Mouse (Mus musculus): ENCODE results near the gene Rtkn. TPM values are rescaled to one million over a fixed set of nuclear protein-coding genes. Genes with fewer than 3 reads are reported as not detected.

Gene Rtkn
- polyA plus RNA-seq (2015; fragmentation: Nextera tagmentation; extraction: Ambion mirVana), result 18.9 and 22.0 TPM in 2 replicates

DNA sequence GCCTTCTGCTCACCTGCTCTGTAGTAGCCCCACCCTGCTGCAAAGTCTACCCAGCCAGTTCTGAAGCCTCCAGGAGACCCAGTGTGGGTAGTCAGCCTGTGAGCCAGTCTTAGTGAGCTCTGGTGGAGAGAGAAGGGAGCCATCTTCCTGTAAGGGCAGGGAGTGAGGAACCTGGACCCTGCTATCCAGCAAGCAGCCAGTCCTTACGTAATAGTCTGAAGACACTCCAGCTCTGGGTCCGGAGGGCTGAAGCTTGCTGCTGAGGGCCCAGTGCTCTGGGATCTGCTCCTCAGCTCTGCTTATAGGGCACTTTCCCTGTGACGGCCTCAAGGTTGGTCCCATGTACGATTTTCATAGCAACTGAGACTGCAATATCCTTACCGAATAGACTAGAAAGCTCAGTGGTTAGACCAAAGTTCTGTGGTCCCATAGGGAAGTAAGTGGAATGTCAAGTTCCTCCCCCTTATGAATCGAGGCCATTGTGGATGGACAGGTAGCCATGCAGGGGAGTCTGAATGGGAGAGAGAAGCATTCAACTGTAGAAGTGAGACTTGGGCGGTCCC lies at the start of gene Rtkn:
Rtkn (plus strand) TSS at position 513 of the 563 bp plus-strand sequence.

DNA sequence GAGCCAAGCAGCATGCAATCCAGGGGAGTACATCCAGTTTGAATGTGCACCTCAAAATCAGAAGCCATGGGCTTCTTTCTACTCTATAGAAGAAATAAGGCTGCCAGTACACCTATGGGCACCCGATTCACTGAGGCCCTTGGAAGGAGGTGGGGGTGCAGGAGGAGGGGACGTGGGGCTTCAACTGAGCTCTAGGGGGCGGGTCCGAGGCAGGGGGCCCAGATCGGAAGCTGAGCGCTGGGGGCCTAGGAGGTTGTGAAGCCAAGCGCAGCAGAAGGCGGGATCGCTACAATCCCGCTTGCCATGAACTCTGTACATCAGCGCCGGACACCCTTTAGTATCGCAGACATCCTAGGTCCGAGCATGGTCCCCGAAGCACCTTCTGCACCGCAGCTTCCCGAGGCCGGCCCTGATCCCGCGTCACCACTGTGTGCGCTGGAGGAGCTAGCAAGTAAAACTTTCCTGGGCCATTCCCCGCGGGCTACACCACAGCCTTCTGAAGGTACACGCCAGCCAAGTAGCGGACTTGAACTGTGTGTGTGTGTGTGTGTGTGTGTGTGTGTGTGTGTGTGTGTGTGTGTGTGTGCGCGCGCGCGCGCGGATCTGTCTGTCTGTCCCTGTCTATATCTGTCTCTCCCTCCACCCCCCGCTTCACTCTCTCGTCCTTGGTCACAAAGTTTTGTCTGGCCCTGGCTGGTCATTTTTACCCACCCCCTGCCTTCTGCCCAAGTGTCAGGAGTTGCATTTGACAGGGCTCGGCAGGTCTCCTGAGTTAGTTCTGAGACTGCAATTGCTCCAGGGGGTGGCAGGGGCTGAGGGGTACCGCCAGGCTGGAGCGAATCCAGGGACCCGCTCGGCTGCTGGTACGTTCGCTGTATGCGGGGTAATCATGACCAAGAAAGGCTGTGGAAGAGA lies 48.9 kb upstream of the Rtkn start, which contains the start of gene Lbx2:
Lbx2 (plus strand) TSS at position 247 of the 915 bp plus-strand sequence.

DNA sequence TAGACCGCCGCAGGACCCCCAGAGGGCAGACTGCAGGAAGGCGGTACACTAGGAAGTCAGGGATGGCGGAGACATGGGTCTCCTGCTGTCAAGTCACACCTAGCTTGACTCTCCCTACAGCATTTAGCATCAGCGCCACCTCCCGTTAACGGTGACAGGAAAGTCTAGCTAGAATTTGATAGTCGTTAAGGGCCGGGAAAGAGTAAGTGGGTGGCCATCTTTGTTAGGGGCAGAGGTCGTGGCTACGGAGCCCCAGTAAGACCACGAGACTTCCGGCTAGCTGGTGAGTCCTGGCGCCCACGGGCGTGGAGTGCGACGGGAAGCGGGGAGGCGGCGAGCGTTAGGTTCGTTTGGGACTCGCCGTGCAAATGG lies 34.0 kb upstream of the Rtkn start, which contains the start of the genes Ccdc142 and Gm42688:
Ccdc142 (plus strand) TSS at position 286 of the 372 bp plus-strand sequence.
Gm42688 (plus strand) TSS at position 302 of the 372 bp plus-strand sequence.

DNA sequence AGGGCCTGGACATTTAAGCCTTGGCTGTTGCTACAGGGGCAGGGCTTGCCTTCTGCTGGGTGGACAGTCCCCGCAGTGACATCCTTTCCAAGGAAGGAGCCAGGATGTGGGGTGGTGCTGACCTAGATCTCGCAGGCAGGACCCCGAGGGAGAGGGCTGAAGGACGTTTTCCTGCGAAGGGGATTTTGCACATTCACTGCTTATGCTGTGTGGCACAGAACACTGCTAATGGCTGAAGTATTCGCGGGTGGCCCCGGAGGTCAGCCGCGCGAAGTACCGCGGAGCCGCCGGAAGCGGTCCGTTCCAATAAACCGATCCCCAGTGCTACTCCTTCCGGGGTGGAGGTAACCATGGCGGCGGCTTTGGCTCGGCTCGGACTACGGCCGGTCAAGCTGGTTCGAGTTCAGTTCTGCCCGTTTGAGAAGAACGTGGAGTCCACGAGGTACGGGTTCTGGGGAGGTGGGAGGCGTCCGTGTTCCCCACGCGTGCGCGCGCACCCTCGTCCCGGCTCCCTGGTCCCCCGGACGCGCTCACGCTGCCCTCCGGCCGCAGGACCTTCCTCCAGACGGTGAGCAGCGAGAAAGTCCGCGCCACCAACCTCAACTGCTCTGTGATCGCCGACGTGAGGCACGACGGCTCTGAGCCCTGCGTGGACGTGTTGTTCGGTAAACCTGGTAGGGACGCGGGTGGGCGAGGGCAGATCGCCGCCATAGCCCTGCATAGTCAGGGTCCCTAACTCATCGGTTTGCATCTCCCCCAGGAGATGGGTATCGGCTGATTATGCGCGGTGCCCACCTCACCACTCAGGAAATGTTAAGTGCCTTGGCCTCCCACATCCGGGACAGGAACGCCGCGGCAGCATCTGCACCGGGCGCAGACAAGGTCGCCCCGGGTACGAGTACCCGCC lies 26.2 kb upstream of the Rtkn start, which contains the start of gene Mrpl53:
Mrpl53 (plus strand) TSS at position 279 of the 907 bp plus-strand sequence.

DNA sequence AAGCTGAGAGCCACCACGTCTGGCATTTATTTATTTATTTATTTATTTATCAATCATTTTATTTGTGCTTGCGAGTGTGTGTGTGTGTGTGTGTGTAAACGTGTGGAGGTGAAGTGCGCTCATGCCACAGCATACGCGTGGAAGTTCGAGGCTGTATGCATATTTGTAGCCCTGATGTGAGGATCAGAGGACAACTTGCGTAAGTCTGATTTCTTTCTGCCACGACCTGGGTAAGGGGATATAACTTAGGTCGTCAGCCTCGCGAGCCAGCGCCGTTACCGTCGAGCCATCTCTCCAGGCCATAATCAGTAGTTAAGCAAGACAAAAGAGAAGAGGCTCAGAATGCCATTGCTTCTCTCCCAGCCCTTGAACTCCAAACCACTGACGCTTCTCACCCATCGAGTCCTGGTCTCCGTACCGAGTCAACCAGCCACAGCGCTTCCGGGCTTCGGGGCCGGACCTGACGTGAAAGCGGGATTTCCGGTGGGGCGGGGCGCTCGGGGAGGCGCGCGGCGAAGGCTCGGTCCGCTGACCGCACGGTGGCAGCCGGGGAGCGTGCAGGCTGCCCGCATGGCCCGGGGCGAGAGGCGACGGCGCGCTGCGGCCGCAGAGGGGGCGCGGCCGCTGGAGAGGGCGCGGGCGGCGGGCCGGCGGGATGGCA lies 20.1 kb upstream of the Rtkn start, which contains the start of gene Mogs:
Mogs (plus strand) TSS at position 486 of the 661 bp plus-strand sequence.

DNA sequence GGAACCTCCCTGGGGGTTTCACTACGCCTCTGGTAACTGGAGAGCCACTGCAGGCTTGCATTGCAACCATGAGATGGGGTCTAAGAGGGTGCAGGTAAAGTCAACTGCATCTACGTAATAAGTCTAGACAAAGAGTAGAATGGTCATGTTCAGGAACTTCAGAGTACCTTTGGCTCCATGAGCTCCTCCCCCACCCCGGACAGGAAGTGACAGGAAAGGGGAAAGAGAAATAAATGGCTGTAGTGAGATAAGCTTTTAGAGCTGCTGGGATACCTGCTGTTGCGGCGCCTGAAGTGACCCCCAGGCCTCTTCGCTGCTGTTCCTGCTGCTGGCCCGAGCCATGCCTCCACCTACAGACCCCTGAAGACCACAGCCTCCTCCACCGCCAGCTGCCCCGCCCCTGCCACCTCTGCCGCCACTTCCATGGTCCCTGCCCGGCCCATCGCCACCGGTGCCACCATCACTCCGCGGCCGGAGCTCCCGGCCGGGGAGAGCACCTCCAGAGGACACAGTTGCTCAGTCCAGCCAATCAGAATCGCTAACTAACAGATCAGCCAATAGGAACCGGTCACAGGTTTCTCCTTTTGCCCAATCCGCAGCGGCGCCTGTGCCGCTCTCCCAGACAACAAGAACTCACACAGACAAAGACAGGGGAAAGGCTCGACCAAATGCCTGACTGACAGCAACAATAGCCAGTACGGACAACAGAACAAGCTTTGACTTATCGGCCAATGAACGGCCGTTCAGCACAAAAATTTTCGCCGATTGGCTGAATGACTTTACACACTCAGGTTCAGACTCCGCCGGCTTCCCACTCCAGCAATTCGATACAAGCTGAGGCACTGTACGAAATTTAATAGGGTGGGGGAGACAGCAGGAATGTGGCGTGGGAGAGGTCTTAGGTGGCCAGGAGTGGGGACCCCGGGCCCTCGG lies 14.1 kb upstream of the Rtkn start, which contains the start of gene Wbp1:
Wbp1 (minus strand) TSS at position 630 of the 933 bp plus-strand sequence.

DNA sequence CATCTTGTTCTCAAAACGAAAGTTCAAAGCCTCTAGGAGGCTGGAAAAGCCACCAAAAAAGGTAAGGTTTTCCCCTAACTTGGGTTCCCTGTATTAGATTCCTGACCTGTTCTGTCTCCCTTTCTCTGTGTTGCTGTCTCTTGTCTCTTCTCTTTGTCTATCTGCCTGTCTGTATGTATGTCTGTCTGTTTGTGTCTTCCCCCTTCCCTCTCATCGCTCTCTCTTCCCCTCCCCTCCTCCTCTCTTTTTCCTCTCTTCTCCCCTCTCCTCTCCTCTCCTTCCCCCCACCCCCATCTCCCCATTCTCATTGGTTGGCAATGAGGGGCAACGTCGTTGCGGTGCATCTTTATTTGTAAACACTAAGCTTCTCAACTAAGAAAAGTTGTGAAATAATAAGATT lies 9.9 kb upstream of the Rtkn start, which contains the start of gene Ino80b:
Ino80b (minus strand) TSS at position 101 of the 400 bp plus-strand sequence.

DNA sequence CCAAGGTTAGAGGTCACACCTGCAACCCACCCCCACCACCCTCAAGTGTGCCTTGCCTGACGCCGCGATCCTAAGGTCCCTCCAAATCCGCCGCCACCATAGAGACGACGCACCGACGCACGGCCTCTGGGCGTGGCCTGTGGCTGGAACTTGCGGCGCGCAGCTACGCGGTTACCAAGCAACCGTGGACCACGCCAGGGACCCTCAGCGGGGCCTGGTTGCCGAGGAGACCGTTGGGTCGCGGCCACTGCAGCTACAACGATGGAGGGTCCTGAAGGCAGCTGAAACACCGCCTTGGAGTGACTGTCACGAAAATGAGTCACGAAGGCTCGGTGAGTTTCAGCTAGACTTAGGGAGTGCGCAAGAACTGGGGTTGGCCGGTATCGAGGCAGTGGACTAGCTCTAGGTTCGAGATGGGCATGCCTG lies 21.0 kb downstream of the Rtkn start, which contains the start of the genes Wdr54 and 1700003E16Rik:
Wdr54 (minus strand) TSS at position 139 of the 426 bp plus-strand sequence.
1700003E16Rik (plus strand) TSS at position 146 of the 426 bp plus-strand sequence.

DNA sequence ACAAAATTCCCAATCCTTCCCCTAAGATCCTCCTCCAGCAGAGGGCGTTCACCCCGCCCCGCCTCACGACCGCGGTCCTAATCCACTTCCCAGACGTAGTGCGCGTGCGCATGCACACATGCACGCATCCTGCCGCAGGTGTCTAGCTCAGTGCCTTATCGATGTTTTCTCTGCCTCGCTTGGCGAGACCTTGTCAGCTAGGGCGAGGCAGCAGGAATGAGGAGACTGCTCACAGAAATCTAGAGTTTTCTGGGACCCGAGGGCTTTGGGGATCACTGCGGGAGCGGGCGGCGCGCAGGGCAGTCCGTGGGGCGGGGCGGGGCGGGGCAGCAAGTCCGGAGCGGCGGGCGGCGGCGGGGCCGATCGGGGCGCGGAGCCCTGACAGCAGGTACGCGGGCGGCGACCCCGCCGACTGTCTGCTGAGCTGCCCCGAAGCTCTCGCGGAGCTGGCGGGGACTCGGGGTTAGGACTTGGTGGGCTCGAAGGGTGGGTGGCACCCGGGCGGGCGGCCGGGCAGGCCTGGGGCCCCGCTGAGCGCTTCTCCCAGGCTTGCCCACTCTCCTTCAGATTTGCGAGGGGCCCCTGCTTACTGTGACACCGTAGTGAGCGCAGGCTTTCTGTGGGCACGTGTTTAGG lies 30.5 kb downstream of the Rtkn start, which contains the start of gene Dctn1:
Dctn1 (plus strand) TSS at position 314 of the 636 bp plus-strand sequence.

MicroRNAs encoded within 50 kb of the gene (microRNA counts, 519-probe panel; counts per million panel counts)
- microRNA mmu-miR-3470a+mmu-miR-3470b, result 296 counts per million, percentile 58 among the panel's probes with 10 or more counts

Small RNAs within 50 kb of the gene (microRNA-seq; reads per million reads assigned to microRNA genes)
- 0 reads per million in 2 experiments for gene Mir3470a

Other genes starting within 250 kb of the Rtkn start
- 0.72 and 0.87 TPM in 2 replicates for gene Sema4f, start 195.7 kb upstream of the Rtkn start, polyA plus RNA-seq (2015; fragmentation: Nextera tagmentation; extraction: Ambion mirVana)
- 0.37 TPM in 1 of 2 replicates, not detected in the other for gene M1ap, start 188.6 kb upstream of the Rtkn start, polyA plus RNA-seq (2015; fragmentation: Nextera tagmentation; extraction: Ambion mirVana)
- gene Dok1, start 102.0 kb upstream of the Rtkn start, polyA plus RNA-seq (2015; fragmentation: Nextera tagmentation; extraction: Ambion mirVana), result 4.6 and 5.5 TPM in 2 replicates
- 10.7 and 13.4 TPM in 2 replicates for gene Loxl3, start 101.3 kb upstream of the Rtkn start, polyA plus RNA-seq (2015; fragmentation: Nextera tagmentation; extraction: Ambion mirVana)
- gene Aup1, start 80.9 kb upstream of the Rtkn start, polyA plus RNA-seq (2015; fragmentation: Nextera tagmentation; extraction: Ambion mirVana), result 107 and 111 TPM in 2 replicates
- 49.1 and 50.5 TPM in 2 replicates for gene Htra2, start 80.2 kb upstream of the Rtkn start, polyA plus RNA-seq (2015; fragmentation: Nextera tagmentation; extraction: Ambion mirVana)
- gene Dqx1, start 77.6 kb upstream of the Rtkn start, polyA plus RNA-seq (2015; fragmentation: Nextera tagmentation; extraction: Ambion mirVana), result 0.12 and 0.21 TPM in 2 replicates
- gene Tlx2, start 65.2 kb upstream of the Rtkn start, polyA plus RNA-seq (2015; fragmentation: Nextera tagmentation; extraction: Ambion mirVana), result not detected in 2 replicates
- 10.8 and 11.5 TPM in 2 replicates for gene Pcgf1, start 57.6 kb upstream of the Rtkn start, polyA plus RNA-seq (2015; fragmentation: Nextera tagmentation; extraction: Ambion mirVana)
- 0.72 and 0.74 TPM in 2 replicates for gene Lbx2, start 49.1 kb upstream of the Rtkn start, polyA plus RNA-seq (2015; fragmentation: Nextera tagmentation; extraction: Ambion mirVana)
- 1.1 and 1.7 TPM in 2 replicates for gene Ccdc142, start 33.9 kb upstream of the Rtkn start, polyA plus RNA-seq (2015; fragmentation: Nextera tagmentation; extraction: Ambion mirVana)
- 1.3 and 1.6 TPM in 2 replicates for gene Gm42688, start 33.8 kb upstream of the Rtkn start, polyA plus RNA-seq (2015; fragmentation: Nextera tagmentation; extraction: Ambion mirVana)
- gene Mrpl53, start 26.4 kb upstream of the Rtkn start, polyA plus RNA-seq (2015; fragmentation: Nextera tagmentation; extraction: Ambion mirVana), result 194 and 207 TPM in 2 replicates
- 12.7 and 13.6 TPM in 2 replicates for gene Mogs, start 20.0 kb upstream of the Rtkn start, polyA plus RNA-seq (2015; fragmentation: Nextera tagmentation; extraction: Ambion mirVana)
- gene Wbp1, start 13.9 kb upstream of the Rtkn start, polyA plus RNA-seq (2015; fragmentation: Nextera tagmentation; extraction: Ambion mirVana), result 41.1 and 47.1 TPM in 2 replicates
- gene Ino80b, start 10.0 kb upstream of the Rtkn start, polyA plus RNA-seq (2015; fragmentation: Nextera tagmentation; extraction: Ambion mirVana), result 6.5 and 9.5 TPM in 2 replicates
- gene Wdr54, start 20.9 kb downstream of the Rtkn start, polyA plus RNA-seq (2015; fragmentation: Nextera tagmentation; extraction: Ambion mirVana), result 1.1 and 1.5 TPM in 2 replicates
- 0.41 and 0.54 TPM in 2 replicates for gene 1700003E16Rik, start 20.9 kb downstream of the Rtkn start, polyA plus RNA-seq (2015; fragmentation: Nextera tagmentation; extraction: Ambion mirVana)
- 56.2 and 58.8 TPM in 2 replicates for gene Dctn1, start 30.5 kb downstream of the Rtkn start, polyA plus RNA-seq (2015; fragmentation: Nextera tagmentation; extraction: Ambion mirVana)
- gene Slc4a5, start 84.4 kb downstream of the Rtkn start, polyA plus RNA-seq (2015; fragmentation: Nextera tagmentation; extraction: Ambion mirVana), result 0.04 TPM in 1 of 2 replicates, not detected in the other
- 8.2 and 13.9 TPM in 2 replicates for gene Mthfd2, start 190.4 kb downstream of the Rtkn start, polyA plus RNA-seq (2015; fragmentation: Nextera tagmentation; extraction: Ambion mirVana)
- 19.0 and 20.2 TPM in 2 replicates for gene Mob1a, start 190.6 kb downstream of the Rtkn start, polyA plus RNA-seq (2015; fragmentation: Nextera tagmentation; extraction: Ambion mirVana)
- 310 and 323 TPM in 2 replicates for gene Bola3, start 213.7 kb downstream of the Rtkn start, polyA plus RNA-seq (2015; fragmentation: Nextera tagmentation; extraction: Ambion mirVana)

Measured in skeletal muscle tissue, postnatal 0 days (tissue).